Mouse (Mus musculus): ENCODE results near the gene Map3k6.

DNA sequence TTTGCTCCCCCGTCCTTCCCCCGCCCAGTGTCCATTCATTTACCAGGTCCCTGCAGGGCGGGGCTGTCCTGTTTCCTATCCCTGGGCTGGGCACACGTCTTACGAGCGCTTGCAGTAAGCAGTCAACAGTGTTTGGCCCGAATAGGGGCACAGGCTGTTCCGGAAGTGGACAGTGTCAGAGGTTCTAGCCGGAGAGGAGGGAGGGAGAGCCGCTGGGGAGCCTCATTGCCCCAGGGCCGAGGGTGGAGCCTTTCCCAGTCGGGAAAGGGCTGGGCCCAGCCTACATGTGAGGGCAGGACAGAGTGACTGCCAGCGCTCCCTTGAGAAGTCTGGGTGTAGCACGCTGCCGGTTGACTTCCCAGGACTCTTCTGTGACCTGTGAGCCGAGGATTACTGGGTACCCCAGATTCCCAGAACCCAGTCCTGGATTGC, at the start of gene Map3k6:
- TF ChIP-seq GATA1 (IDR thresholded peaks at IDR 0.05; ENCODE audit: low read length) = no peak
- TF ChIP-seq TAL1 (IDR thresholded peaks at IDR 0.05; ENCODE audit: low read length) = no peak

All from erythroblast, embryonic 14.5 days (primary cell).